Mouse (Mus musculus): ENCODE measurements around the gene Tspan14. TPM values are rescaled to one million over a fixed set of nuclear protein-coding genes. Genes with fewer than 3 reads are reported as not detected.

Gene Tspan14
- 10 to 100 TPM; 16.3 to 16.8 TPM for total RNA-seq (2021)
- long read RNA-seq, experiment 1, transcript Tspan14-201 (9 exons, 2,475 nt) = major isoform, 13 of 17 reads
- long read RNA-seq, experiment 1, partial matches to known transcripts = 1 of 17 reads
- long read RNA-seq, experiment 1, other reads (novel, unspliced or antisense) = 3 of 17 reads
- long read RNA-seq, experiment 2, transcript Tspan14-201 (9 exons, 2,475 nt) = major isoform, 19 of 21 reads
- long read RNA-seq, experiment 2, partial matches to known transcripts = 1 of 21 reads
- long read RNA-seq, experiment 2, other reads (novel, unspliced or antisense) = 1 of 21 reads

GRCm38 (mm10) chr14:40966392-40966861 is at the start of gene Tspan14:
Tspan14 (minus strand) TSS chr14:40966807.
- DNase-seq = no peak
- intact Hi-C loops (cut with DNase I; ENCODE audit: low total_unique reads) = no loop called here

DNA sequence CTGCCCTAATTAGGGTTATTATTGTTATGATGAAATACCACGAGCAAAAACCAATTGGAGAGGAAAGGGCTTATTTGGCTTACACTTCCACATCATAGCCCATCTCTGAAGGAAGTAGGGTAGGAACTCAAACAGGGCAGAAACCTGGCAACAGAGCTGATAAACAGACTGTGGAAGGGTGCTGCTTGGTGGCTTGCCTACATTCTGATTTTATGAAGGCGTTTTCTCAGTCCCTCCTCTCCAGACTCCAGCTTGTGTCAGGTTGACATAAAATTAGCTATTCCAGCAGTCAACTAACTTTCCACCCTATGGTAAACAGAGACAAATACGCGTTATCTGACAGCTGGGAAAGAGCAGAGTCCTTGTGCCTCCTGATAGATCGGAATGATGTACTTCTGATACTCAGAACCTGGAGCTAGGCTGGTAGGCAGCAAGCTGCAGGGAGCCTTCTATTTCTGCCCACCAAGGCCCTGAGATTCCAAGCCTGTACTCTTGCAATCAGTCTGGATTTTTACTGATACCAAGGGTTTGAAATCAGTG is 48.2 kb upstream of the Tspan14 start:
- no peak for DNase-seq
- intact Hi-C loops (cut with DNase I; ENCODE audit: low total_unique reads) = no loop called here

GRCm38 (mm10) chr14:41013630-41014613 is 47.3 kb upstream of the Tspan14 start, which contains the start of gene Fam213a:
Fam213a (minus strand) TSS chr14:41013788.
- peak; percentile 84 for DNase-seq
- intact Hi-C loops (cut with DNase I; ENCODE audit: low total_unique reads) = no loop called here

- no peak for DNase-seq
- intact Hi-C loops (cut with DNase I; ENCODE audit: low total_unique reads) = no loop called here
These were observed 46.5 kb upstream of the Tspan14 start for GRCm38 (mm10) chr14:41013143-41013542.

DNA sequence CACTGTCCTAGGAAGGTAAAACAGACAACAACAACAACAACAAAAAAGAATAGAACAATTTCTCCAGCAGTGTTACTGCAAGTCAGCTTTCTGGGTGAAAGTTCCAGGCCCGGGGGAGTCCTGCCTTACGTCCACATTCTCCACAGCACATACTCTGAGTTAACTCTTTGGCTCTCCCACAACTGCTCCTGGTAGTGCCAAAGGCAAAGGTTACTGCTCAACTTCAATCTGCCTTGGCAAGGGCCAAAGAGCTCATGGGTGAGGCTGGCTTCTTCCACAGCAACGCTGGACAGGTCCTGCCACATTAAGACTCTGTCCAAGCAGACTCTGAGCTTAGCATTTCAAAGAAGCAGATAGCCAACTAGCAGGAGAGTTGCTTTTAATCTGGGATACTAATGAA is 45.3 kb upstream of the Tspan14 start:
- intact Hi-C loops (cut with DNase I; ENCODE audit: low total_unique reads) = no loop called here
- no peak for DNase-seq

- intact Hi-C loops (cut with DNase I; ENCODE audit: low total_unique reads) = no loop called here
- DNase-seq = no peak
These were observed 41.5 kb upstream of the Tspan14 start for GRCm38 (mm10) chr14:41008138-41008537.

- DNase-seq = no peak
- intact Hi-C loops (cut with DNase I; ENCODE audit: low total_unique reads) = no loop called here
These were observed 41.0 kb upstream of the Tspan14 start for GRCm38 (mm10) chr14:41007641-41008040.

DNA sequence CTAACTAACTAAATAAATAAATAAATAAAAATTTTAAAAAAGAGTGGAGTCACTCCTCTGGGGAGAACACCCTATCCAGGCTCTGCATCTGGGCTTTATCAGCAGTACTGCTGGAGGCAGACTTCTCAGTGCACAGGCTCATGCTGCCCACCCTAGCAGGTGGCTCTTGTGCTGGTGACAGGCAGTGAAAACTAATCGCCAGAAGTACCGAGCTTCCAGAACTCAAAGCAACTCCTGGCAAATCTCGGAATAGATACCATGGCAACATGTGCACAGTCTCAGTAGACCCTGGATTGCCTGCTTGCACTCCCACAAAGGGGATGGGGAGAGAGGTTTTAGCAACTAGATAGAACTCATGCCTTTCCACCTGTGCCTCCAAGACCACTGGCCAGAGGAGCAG is 40.3 kb upstream of the Tspan14 start:
- DNase-seq = no peak
- intact Hi-C loops (cut with DNase I; ENCODE audit: low total_unique reads) = no loop called here

DNA sequence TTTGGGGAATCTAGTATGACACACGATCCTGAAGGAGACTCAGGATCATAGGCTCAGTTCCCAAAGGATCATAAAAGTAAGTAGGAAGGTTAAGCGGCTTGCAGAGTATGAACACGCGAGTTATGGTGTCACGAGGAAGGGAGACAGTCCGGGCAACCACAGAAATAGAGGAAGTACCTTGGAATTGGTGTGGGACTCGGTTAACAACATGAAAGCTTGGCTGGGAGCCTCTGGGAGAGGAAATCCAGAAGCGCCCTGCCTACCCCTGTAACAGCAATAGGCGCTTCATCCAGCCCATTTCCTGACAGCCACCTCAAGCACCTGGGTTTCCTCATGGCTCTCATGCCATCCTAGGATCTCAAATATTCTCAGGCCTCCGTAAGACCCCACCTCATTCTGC is 39.7 kb upstream of the Tspan14 start:
- no peak for DNase-seq
- intact Hi-C loops (cut with DNase I; ENCODE audit: low total_unique reads) = no loop called here

DNA sequence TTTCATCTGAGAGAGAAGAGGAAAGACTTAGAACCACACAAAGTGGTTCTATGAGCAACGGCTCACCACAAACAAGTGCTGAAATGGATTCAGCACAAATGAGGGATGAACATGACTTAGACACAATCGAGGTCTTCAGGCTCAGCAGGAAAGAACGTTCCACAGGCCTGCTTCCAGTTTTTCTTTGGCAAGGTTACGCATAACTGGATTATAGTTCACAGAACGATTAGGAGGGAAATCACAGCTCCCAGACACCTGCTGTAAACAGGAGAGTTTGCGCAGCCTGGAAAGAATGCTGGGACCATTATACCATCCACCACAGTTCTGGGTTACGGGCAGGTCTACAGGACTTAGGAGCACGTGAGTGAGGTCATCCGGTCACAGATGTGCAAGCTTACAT is 39.1 kb upstream of the Tspan14 start:
- no peak for DNase-seq
- intact Hi-C loops (cut with DNase I; ENCODE audit: low total_unique reads) = no loop called here

GRCm38 (mm10) chr14:41004201-41005141 is 37.9 kb upstream of the Tspan14 start:
- peak; percentile 54 for DNase-seq
- intact Hi-C loops (cut with DNase I; ENCODE audit: low total_unique reads) = no loop called here

GRCm38 (mm10) chr14:41001576-41001975 is 35.0 kb upstream of the Tspan14 start:
- intact Hi-C loops (cut with DNase I; ENCODE audit: low total_unique reads) = no loop called here
- no peak for DNase-seq

DNA sequence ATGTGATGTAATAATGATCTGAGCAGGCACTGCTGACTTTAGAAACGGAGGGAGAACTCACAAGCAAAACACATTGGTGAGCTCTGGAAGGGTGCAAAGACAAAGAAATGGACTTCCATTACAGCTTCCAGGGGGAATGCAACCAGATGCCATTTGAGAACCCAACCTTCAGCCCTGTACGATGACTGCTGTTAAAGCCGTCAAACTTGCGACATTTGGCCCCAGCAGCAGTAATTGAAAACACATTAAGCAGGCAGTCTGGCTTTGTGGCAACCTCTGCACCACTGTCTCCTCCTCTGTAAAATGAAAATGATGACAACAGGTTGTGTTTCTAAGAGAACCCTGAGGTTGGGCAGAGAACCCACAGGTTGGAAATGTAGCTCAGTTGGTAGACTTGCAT is 34.2 kb upstream of the Tspan14 start:
- intact Hi-C loops (cut with DNase I; ENCODE audit: low total_unique reads) = no loop called here

GRCm38 (mm10) chr14:40999904-41000645 is 33.5 kb upstream of the Tspan14 start:
- no peak for DNase-seq
- intact Hi-C loops (cut with DNase I; ENCODE audit: low total_unique reads) = no loop called here

More for the DNA sequence above, 34.2 kb upstream of the Tspan14 start:
- no peak for DNase-seq

DNA sequence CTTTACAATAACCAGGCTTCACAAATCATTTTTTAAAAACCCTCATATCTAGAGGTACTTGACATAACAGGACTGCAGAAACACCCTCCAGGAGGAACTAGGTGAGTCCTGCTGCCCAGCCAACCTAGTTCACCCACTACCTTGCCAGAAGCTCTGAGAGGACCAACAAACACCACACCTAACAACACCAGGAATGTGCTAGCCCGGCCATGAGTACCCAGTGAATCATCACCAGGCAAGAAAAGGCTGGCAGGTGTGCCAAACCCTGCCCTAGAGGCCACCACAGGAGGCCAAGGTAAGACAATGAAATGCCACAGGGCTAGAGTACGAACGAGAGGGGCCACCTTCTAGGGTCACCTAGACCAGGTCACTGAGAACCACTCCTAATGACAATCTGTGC is 29.6 kb upstream of the Tspan14 start:
- intact Hi-C loops (cut with DNase I; ENCODE audit: low total_unique reads) = no loop called here
- DNase-seq = no peak

GRCm38 (mm10) chr14:40992464-40992863 is 25.9 kb upstream of the Tspan14 start:
- no peak for DNase-seq
- intact Hi-C loops (cut with DNase I; ENCODE audit: low total_unique reads) = no loop called here

DNA sequence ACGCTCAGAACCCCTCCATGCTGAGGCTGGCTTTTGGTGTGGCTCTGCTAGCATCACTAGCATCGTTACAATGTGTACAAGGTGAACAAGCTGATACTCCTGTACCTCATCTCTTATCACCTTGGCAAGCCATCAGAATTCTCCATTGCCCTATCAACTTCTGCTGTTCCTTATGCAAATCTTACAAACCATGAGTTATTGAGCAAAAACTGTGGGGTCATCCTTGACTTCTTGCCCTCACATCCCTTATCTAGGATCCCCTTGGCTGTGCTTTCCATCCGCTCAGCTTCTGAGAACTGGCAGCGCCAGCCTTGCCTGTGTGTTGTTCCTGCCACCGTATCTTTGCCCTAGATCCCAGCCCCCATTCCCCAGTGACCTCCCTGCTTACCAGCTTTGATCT is 22.2 kb upstream of the Tspan14 start:
- intact Hi-C loops (cut with DNase I; ENCODE audit: low total_unique reads) = no loop called here
- DNase-seq = no peak

DNA sequence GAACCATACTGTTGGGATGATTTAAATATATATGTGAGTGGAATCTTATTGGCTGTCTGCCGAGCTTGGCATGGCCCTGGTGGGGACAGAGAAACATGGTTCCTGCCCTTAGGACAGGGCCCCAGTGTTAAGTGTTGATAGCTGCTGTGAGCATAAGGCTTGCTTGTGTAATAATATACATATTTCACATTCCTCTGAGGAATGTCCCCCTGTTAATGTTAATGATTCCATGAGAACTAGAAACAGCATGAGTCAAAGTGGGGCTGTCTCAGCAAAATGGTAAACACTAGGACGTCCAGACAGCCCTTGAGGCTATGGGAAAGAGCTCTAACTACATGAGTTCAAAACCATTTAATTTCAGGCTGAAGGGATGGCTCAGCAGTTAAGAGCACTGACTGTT is 20.6 kb upstream of the Tspan14 start:
- intact Hi-C loops (cut with DNase I; ENCODE audit: low total_unique reads) = no loop called here
- no peak for DNase-seq

DNA sequence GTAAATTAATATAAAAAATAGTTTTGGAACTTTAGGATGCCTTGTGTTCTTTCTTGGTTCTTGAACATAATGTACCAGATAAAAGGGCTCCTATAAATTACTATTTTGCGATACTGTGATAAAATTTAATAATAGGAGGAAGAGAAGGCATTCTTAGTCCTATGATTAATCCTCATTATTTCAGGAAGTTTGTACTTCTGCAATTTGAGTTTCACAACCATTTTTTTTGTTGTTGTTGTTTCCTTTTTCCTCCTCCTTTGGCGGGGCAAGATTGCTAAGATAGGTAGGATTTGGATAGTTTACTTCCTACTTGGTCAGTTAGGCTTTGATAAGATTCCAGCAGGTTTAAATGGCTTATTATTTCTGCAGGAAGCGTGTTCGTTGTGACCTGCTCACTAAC is 19.0 kb upstream of the Tspan14 start:
- no peak for DNase-seq
- intact Hi-C loops (cut with DNase I; ENCODE audit: low total_unique reads) = no loop called here
